Mouse (Mus musculus) ovary, postnatal 36 days (tissue): ENCODE measurements around the gene Cct6b.

ENCODE experiments used
- DNase-seq: peaks from one replicate; pipeline ENCODE4 v3.0.0; 2022; ENCODE audit warnings: low spot score, mixed read lengths

Gene Cct6b

DNA sequence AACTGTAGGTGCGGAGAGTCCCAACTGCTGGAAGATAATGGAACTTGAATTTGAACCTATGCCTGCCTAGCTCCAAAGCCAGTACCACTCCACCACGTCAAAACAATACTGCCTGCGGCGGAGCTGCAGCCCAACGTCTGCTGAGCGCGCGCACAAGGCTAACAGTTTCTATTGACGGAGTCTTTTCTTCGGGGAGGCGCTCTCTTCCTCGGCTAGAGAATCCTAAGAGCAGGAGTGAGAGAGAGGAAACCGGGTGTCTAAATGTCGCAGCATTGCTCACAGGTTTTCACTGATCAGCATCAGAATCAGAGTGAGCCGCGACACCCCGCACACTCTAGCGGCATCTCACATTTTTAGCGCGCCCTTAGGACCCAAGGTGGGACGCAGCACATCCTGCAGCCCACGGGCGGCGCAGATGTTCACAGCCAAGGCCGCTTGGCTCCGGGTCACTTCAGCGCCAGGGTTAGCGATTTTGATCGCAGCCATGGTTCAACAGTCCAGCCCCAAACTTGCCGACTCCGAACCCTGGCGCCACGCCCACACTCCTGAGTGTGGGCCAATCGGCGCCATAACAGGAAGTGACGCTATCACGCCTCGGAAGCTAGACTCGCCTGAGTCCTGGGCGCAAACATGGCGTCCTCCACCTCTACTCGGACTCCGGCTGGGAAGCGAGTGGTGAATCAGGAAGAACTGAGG, at the start of gene Cct6b, which contains the start of gene Zfp830:
Cct6b (minus strand) TSS at position 580 of the 696 bp plus-strand sequence.
Zfp830 (plus strand) TSS at position 604 of the 696 bp plus-strand sequence.
- peak; percentile 92 for DNase-seq

DNA sequence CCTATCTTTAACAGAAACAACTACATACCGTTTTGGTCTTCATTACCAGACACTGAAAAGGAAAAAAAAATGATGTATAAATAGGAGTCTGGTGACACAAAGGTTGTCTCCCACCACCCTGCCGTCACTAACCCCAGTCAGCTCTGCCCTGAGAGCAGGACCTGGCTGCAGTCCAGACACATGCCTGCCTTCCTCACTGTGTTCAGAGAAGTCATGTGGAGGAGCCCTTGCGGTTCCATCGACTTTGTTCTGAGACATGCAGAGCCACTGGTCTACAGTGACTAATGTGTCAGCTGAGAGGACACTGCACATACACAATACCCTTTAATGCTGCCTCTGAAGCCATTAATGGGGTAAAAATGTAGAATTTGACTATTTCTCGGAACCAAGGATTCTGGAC, 44.4 kb upstream of the Cct6b start:
- peak; percentile 14 for DNase-seq

DNA sequence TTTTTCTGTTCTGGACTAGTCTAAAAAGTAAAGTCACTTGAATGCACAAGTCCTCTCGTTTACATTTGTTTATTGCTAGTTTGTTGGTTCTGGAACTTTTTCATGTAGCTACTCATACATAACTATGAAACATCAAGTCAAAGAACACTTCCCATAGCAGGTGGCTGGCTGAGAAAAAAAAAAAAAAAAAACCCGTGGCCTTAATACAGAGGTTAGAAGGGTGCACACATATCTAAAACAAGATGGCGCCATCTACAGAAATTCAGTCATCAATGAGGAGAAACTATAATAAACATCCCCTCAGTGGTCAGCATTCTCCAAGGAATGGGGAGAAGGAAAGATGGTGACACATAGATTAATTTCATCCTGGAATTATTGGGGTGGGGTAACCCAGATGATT, 43.2 kb upstream of the Cct6b start:
- DNase-seq = no peak

DNA sequence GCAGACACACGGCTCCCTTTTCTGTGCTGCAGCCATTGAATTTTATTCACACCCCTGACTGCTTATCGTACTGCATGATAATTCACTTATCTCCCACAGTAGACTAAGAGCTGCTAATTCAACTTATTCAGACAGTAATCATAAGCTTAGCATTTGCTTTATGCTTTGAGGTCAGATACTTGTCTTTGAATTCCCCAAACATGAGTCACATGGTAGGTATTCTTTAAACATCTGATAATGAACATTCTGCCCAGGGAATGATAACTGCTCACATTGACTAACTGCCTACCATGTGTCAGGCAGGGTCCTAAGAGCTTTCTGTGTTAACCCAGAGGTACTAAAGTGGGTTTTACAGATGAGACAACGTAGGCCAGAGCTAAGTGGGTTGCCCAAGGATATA, 42.5 kb upstream of the Cct6b start:
- DNase-seq = no peak

DNA sequence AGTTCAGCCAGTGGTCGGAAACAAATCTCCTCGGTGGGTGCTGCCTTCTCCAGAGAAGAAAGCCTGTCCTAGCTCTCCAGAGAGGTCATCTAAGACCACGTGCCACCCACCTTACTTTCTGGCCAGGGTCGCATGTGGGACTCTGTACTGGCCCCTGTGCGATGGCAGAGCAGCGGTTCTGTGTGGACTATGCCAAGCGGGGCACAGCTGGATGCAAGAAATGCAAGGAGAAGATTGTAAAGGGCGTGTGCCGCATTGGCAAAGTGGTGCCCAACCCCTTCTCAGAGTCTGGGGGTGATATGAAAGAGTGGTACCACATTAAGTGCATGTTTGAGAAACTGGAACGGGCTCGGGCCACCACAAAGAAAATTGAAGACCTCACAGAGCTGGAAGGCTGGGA, 19.3 kb upstream of the Cct6b start:
- no peak for DNase-seq

DNA sequence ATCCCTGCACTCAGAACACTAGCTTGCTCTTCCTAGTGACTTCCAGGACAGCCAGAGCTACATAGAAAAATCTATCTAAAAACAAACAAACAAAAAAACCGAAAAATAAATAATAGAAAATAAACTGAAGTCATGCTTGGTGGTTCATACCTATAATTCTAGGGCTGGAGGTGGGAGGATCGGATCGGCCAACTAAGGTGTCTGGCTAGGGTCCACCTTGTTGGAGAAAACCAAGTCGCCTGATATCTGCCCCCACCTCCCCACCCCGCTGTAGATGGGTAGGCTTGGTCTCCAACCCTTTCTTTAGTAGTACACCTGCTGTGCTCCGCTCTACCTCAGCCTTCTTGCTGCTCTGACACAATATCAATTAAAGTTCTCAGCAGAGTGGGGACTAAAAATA, 18.1 kb upstream of the Cct6b start:
- DNase-seq = no peak

DNA sequence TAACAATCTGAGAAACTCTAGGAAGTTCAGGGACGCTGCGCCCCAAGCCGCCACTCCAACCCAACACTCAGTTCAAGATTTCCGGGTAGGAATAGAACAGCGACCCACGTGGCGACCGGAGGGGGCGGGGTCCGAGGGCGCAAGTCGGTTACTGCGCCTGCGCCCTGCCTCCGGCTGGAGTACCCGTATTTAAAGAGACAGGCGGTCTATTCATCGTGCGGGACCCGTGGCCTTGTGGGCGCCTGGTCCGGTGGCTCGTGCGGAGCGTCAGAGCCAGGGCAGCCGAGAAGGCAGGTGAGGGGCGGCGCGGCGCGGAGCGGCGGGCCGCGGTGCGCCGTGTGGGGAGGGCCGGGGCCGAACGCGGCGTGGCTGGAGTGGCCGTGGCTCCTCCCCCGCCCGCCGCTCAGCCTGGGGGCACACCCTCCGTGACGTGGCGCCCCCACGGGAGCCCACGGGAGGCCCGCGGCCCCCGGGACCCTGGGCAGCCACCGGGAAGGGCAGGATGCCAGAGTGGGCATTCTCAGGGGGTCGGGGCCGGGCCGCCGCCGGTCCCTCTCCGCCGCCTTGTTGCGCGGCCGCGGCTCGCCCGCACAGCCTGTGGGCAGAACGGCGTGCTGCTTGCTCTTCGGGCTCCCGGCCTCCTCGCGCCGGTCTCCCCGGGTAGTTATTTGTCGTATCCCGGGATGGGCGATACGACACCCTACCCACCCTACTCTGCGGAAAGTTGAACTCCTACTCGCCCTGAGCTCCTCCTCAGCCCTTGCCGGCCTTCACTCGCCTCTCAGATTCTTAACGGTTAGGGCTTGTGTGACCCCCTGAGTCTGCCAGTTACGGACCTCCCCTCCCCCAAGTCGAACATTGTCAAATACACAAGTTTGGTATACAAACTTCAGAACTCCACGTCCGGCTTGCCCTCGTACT, 17.1 kb upstream of the Cct6b start, which contains the start of gene Lig3:
Lig3 (plus strand) TSS at position 126 of the 921 bp plus-strand sequence.
- peak; percentile 94 for DNase-seq

DNA sequence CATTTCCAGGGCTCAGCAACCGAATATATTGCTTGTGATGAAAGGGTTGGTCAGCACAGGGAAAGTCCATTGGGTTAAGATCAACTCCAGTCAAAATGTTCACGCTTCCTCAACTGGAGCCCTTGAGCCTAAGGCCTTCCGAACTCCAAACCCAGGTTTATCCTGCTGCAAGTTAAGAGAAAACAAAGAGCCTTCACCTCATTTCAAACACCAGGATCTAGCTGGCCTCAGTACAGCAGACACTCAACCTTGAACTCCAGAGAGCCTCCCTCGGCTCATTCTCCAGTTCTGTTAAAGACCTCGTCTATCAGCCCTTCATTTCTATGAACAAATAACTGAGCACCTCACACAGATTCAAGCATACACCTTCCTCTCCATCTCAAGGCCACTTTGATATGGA, 16.0 kb upstream of the Cct6b start:
- no peak for DNase-seq

DNA sequence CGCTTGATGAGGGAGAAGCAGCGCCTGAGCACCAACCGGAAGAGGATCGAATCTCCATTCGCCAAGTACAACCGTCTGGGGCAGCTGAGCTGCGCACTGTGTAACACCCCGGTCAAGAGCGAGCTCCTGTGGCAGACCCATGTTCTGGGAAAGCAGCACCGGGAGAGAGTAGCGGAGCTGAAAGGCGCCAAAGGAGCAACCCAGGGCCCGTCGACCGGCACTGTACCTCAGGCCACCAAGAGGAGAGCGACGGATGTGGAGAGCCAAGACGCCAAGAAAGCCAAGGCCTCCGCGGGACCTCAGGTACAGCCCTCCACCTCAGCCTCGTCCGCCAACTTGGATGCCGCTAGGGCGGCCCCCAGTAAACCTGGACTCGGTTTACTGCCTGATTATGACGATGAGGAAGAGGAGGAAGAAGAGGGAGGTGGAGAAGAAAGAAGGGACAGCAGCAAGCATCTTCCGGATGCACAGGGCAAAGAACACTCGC, 360 bp upstream of the Cct6b start:
- DNase-seq = no peak

DNA sequence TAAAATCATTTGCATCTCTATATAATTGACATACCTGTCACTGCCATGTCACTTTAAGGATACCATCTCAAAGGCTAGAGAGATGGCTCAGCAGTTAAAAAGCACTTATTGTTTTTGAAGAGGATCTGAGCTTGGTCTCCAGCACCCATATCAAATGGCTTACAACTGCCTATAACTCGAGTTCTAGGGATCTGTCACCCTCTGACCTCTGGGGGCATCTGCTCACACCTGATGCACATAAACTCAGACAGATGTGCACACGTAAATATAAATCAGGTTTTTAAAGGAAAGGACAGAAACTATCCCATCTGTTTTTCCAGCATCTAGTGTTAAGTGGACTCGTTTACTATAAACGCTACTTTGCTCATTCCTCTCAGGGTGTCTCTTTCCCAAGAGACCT, 860 bp downstream of the Cct6b start:
- DNase-seq = no peak

DNA sequence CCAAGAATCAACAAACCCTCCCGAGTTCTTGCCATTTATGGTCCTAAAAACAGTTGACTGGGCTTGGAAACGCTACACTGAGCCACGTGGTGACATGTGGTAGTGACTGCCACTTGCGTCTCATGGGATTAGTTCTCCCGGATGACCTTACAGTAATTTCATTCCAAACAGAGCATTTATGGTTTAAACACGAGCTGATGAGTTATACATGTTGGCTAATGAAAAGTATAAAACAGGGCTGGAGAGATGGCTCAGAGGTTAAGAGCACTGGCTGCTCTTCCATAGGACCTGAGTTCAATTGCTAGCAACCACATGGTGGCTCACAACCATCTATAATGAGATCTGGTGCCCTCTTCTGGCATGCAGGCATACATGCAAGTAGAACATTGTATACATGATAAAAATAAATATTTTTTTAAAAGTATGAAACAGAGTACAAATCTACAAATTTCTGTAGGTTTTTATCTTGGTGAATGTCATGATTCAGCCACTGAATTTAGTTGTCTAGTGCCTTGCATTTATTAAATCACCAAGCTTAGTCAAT, 1.8 kb downstream of the Cct6b start:
- DNase-seq = no peak

DNA sequence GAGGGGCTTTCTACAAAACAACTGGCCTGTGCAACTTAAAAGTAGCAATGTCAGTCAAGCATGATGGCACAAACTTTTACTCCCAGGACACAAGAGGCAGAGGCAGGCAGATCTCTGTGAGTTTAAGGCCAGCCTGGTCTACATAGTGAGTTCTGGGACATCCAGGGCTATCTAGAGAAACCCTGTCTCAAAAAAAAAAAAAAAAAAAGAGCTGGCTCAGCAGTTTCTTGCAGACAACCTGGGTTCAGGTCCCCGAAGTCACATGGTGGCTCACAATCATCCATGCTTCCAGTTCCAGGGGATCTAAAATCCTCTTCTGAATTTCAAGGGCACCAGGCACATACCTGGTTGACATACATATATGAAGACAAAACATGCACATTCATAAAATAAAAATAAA, 8.2 kb downstream of the Cct6b start:
- no peak for DNase-seq

DNA sequence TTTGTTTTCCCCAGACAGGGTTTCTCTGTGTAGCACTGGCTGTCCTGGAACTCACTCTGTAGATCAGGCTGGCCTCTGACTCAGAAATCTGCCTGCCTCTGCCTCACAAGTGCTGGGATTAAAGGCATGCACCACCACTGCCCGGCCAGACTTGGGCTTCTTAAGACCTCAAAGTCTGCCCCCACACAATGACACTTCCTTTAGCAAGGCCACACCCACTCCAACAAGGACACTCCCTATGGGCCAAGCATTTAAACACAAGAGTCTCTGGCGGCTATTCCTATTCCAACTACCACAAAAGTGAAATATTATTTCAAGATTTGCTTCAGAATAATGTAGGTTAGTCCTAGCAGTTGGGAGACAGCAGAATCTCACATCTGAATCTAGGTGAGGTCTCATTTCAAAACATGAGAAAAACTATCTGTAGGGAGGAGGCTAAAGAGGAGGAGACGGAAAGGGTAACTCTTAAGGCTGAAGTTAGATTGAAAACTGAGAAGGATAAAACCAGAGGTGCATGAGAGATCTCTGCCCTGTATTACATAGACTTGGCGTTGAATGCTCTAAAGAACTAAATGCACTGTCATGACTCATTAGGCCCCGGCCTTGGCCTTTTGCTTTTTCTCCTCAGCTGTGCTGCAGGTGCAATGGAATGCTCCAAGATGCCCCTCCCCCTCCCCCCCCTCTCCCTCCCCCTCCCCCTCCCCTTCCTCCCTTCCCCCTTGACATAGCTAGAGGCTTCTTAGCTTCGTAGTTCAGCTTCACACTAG, 11.6 kb downstream of the Cct6b start:
- no peak for DNase-seq

DNA sequence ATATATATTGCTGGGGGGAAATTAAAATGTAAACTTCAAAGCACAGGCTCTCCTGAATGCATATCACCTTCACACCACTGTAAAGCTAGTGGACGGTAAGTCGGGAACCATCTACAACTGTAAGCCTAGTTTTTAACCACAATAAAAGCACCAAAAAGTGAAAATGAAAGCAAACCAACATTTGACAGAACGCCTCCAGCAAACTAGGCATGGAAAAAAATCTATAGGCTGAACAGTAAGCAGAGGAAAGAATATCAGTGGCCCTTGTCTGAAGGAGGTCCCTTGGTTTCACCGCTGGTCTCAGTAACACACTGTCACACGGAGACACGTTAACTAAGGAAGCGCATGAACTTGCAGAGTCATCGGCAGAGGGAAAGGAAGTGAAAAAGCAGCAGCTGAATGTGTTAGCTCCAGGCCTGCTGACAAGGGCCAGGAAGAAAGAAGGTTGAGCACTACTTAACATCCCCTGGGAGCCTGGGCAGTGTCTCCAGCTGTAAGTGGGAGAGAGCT, 17.2 kb downstream of the Cct6b start:
- DNase-seq = no peak

DNA sequence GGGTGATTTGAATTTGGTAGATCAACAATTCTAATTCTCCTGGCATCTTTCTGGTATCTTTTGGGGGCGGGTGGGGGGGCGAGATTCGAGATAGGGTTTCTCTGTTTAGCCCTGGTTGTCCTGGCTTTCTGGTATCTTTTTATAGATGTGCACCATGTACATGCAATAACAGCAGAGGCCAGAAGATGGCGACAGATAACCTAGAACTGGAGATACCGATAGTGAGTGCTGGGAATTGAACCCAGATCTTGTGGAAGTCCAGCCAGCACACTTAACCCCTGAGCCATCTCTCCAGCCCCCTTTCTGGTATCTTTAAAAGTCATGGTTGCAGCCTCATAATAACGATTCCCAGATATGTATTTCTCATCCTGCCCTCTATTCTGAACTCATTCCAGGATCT, 18.0 kb downstream of the Cct6b start:
- DNase-seq = no peak

DNA sequence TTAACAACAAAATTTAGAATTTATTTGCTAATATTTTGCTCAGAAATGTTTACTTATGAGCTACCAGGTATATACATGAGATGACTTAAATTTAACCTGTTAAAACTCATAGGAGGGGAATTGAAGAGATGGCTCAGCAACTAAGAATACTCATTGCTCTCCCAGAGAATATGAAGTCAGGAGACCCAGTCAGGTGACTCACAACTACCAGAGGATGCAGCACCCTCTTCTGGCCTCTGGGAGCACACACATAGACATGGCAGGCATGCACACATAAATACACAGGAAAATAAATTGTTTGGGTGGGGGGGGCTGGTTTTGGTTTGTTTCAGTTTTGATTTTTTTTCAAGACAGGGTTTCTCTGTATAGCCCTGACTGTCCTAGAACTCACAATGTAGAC, 25.1 kb downstream of the Cct6b start:
- DNase-seq = no peak

DNA sequence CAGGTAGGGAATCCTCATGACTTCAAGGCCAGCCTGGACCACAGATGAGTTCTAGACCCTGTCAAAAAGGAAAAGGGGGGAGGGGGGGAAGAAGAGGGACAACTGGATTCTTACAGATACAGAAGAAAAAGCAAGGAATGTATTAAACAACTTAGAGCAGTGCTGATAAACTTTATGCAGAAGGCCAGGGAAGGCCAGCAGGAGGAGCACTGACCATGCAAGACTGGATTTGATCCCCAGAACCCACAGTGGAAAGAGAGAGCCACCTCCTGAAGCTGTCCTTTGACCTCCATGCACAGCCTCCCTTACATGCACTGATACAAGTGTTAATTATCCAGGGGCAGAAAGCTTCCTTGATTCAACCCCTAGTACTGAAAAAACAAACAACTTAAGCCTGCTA, 29.9 kb downstream of the Cct6b start:
- no peak for DNase-seq

DNA sequence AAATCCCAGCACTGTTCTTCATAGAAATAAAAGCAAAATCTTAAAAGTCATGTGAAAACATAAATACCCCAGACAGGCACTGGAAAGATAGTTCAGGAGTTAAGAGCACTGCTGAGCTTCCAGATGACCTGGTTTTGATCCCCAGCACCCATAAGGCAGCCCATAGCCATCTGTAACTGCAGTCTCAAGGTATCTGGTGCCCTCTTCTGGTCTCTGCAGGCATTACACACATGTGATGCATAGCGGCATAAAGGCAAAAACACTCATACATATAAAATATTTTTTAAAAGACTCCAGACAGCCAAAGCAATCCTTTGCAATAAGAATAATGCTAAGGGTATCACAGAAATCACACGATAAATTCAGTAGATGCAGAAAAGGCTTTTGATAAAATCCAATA, 37.3 kb downstream of the Cct6b start:
- DNase-seq = no peak

DNA sequence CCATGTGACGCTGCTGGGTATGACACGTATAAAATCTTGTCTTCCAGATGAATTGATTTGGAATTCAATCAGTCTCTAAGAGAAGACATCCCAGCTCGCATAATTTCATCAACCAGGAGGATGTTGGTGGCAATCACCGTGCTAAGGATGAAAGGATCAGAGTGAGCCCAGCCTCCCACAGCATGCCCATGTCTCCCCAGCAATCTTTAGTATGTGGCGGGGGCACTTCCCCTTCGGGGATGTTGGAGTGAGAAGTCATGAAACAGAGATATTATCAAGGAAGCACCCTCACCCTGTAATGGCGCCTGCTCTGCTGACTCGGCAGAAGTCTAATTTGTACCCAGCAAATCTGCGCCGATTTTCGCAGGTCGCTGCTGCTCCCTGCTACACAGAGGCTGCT, 44.8 kb downstream of the Cct6b start:
- DNase-seq = no peak

DNA sequence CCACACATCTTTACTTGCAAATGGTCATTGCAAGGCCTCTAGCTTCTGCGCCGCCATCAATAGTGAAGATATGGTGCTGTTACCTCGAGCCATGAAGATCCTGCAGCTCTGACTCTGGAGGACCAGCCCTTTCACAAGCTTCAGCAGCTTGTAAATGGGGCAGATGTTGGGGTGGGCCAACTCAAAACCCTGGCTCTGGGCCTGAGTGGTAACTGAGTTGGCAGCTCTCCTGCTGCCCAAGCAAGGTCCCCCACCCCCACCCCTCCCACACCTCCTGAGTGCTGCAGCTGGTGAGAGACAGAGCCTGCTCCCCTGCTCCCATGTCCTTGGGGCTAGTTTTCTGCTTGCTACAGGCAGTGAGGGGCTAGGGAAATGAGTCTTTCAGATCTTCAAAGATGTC, 51.4 kb downstream of the Cct6b start:
- no peak for DNase-seq

DNA sequence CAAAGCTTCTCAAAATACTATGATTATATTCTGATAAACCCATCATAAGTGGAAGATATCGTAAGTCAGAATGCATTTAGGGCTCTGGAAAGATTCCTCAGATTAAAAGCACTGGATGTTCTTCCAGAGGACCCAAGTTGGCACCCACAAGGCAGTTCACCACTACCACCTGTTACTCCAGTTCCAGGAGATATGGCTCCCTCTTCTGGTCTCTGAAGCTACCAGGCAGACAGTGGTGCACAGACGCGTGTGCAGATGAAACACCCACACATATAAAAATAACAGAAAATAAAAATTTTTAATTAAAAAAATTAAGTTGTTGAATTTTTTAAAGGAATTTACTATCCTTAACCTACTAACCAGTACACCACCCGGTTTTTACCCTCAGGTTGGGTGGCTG, 55.2 kb downstream of the Cct6b start:
- no peak for DNase-seq

DNA sequence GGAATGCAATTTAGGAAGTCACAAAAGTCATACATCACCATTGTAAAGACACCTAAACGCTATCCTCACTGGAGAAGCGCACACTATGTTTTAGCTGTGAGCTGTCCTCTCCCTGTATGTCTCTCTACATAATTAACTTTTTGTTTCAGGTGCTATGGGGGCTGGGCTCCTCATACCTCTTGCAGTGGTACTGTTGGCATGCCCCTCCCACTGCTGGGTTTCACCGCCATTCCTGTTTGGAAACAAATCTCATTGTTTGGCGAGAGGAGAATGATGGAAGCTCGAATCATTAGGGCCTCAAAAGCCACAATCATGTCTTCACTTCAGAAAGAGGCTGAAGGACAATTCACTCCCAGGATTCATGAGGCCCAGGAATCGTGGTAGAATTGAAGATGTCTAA, 59.0 kb downstream of the Cct6b start:
- no peak for DNase-seq
